ENCODE assay signal across 8 mouse cellular contexts in the genomic region with DNA sequence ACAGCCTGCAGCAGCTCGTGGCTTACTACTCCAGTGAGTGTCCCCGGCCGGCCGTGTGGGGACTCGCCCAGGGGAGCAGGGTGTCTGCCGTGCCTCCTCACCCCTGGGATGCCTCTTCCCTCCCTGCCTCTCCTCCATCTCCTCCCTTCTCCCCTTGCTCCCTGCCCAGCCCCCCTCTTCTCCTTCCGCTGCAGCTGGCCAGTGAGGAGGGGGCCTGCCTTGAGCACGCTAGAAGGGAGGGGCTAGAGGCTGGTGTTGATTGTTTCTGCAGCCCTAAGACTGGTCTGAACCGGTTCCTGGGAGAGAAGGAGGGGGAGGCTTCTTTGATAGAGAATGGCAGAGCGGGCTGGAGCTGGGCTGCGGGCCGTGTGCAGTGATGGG. TPM values are rescaled to one million over a fixed set of nuclear protein-coding genes. Genes with fewer than 3 reads are reported as not detected.
DNase-seq lines count a peak whose midpoint lies in the region; ATAC-seq and TF ChIP-seq lines count a peak whose summit lies in the region.

No protein-coding gene starts in this region.

- intact Hi-C loops in gastrocnemius, postnatal 36 days (cut with DNase I): no loop called here

- peaks cover 33% of the 10 kb centered on the region for H3K4me1 ChIP-seq in kidney, postnatal 0 days (replicated peaks; ENCODE audit: insufficient read depth, low read length)
- H3K4me1 ChIP-seq in embryonic facial prominence, embryonic 12.5 days: peaks cover 62% of the 10 kb centered on the region

- peak overlapping the region; percentile 70 for H3K27ac ChIP-seq in kidney, postnatal 0 days
- peak overlapping the region; percentile 99 for H3K27ac ChIP-seq in embryonic facial prominence, embryonic 12.5 days

- peak; percentile 97 for DNase-seq in kidney, postnatal 0 days (ENCODE audit: low spot score)
- no peak for DNase-seq in kidney, postnatal 25 days
- DNase-seq in ES-CJ7 (ENCODE audit: low read depth, low spot score): peak; percentile 94
- DNase-seq in kidney, postnatal 4 days: peak; percentile 80 to 87
- peak; percentile 58 for DNase-seq in retina, postnatal 7 days (ENCODE audit: low read depth, low spot score)
- no peak for DNase-seq in gastrocnemius, postnatal 36 days
- no peak for DNase-seq in adrenal gland, postnatal 14 days

- TF ChIP-seq CTCF in kidney, postnatal 0 days (IDR thresholded peaks at IDR 0.05; ENCODE audit: low read depth): no peak

- WGBS in kidney, postnatal 0 days: 11% methylated on average over 12 of the region's 12 CpGs
- WGBS in embryonic facial prominence, embryonic 12.5 days: 3% methylated on average over 12 of the region's 12 CpGs

- peak overlapping the region; percentile 28 for H3K4me2 ChIP-seq in kidney, postnatal 0 days (ENCODE audit: low read length)
- H3K4me2 ChIP-seq in embryonic facial prominence, embryonic 12.5 days (replicated peaks): peak overlapping the region; percentile 35

- no peaks in the 10 kb centered on the region for H3K27me3 ChIP-seq in kidney, postnatal 0 days (ENCODE audit: insufficient read depth, low read length)
- no peaks in the 10 kb centered on the region for H3K27me3 ChIP-seq in embryonic facial prominence, embryonic 12.5 days

- H3K36me3 ChIP-seq in kidney, postnatal 0 days (ENCODE audit: insufficient read depth, low read length): peaks cover 26% of the 10 kb centered on the region
- H3K36me3 ChIP-seq in embryonic facial prominence, embryonic 12.5 days: peaks cover 61% of the 10 kb centered on the region

- ATAC-seq in kidney, postnatal 0 days (replicated peaks; ENCODE audit: low FRiP score, low read depth): peak; percentile 90
- ATAC-seq in embryonic facial prominence, embryonic 12.5 days (ENCODE audit: insufficient number of reproducible peaks, insufficient read depth, low FRiP score, low TSS enrichment): peak; percentile 91

- H3K9me3 ChIP-seq in kidney, postnatal 0 days (replicated peaks; ENCODE audit: low read length): no peaks in the 10 kb centered on the region
- no peaks in the 10 kb centered on the region for H3K9me3 ChIP-seq in embryonic facial prominence, embryonic 12.5 days

- no peak overlapping the region for H3K4me3 ChIP-seq in kidney, postnatal 0 days (replicated peaks; ENCODE audit: low read depth, low read length)
- 0 out of 2 replicates have a peak overlapping the region, but pooled peaks have one; percentile 9 for H3K4me3 ChIP-seq in embryonic facial prominence, embryonic 12.5 days

- H3K9ac ChIP-seq in kidney, postnatal 0 days (ENCODE audit: low read depth, low read length): 0 out of 2 replicates have a peak overlapping the region, but pooled peaks have one; percentile 2
- H3K9ac ChIP-seq in embryonic facial prominence, embryonic 12.5 days: peak overlapping the region; percentile 55

RNA-seq across cellular contexts. Expression of a gene that starts 46.5 kb away (rescaled TPM):
- 14.0 TPM in 2 replicates for polyA plus RNA-seq in kidney, postnatal 0 days (2015; fragmentation: Nextera tagmentation; extraction: Ambion mirVana)
- 30.8 and 37.3 TPM in 2 replicates for polyA plus RNA-seq in embryonic facial prominence, embryonic 12.5 days (2016; fragmentation: Nextera tagmentation; extraction: Ambion mirVana)
- 1 to 10 TPM; 2.9 to 3.5 TPM for total RNA-seq in gastrocnemius, postnatal 36 days (2021)
- 16.2 and 18.9 TPM in 2 replicates for total RNA-seq in adrenal gland, postnatal 14 days (2021)

Comparison
In these comparisons a context has a peak if more than half of its experiments do, and no peak if none do; other contexts are left out.
1. DNase-seq: peak in kidney, postnatal 0 days (single experiment), ES-CJ7 (single experiment), kidney, postnatal 4 days (2 of 2) and retina, postnatal 7 days (single experiment); none in kidney, postnatal 25 days (0 of 2), gastrocnemius, postnatal 36 days (0 of 2) and adrenal gland, postnatal 14 days (single experiment).